Mouse (Mus musculus): ENCODE measurements at regions not wholly inside any gene's neighbourhood (a gene's known extent, or its start where the extent isn't known, plus 50 kb on each side); places are given as distances from the start of the nearest gene placed in this dataset.

DNA sequence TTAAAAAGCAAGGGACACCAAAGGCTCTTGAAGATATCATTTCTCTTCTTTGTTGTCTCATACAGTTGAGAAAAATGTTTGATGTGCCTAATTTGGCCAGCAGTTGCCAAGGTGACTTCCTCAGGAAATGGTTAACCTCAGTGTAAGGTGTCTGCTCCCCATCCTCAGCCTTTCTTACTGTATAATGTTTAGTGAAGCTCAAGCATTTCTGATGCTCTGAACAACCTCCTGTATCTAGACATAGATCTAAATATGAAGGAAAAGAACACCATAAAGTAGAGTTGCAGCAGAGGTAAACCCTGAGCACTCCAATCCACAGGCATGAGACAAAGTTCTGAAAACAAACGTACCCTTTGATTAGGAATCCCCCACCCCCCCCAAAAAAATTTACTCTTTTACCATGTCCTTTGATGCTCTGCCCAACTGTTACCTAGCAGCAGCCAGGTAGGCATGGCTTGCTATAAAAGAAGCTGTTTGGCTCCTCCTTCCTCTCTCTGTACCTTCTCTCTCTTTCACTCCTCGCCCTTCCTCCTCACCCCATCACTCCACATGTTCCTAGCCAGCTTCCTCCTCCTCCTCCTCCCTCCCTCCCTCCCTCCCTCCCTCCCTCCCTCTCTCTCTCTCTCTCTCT is 348.4 kb upstream of the Hs3st5 start:
- ATAC-seq: peak; percentile 95

Data from inflammation-experienced regulatory T-cells, adult 6 months (primary cell).